ENCODE assay signal across 21 mouse cellular contexts in the genomic region with DNA sequence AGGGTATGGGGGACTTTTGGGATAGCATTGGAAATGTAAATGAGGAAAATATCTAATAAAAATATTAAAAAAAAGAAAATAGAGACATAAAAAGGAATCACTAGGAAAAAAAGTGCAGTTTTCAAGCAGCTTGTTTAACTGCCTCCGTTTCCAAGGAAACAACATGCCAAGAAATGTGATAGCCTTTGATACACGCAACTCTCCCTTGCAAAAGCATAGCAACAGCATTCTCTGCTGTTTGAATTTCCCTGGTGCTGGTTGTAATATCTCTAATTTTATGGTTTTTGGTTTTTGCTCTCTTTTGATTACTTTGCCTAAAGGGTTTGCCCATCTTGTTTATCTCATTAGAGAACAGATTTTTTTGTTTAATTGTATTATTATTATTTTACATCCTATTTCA. TPM values are rescaled to one million over a fixed set of nuclear protein-coding genes. Genes with fewer than 3 reads are reported as not detected.
DNase-seq lines count a peak whose midpoint lies in the region; ATAC-seq and TF ChIP-seq lines count a peak whose summit lies in the region.
"Had no signal": no experiment of that assay in that cellular context is flagged by ENCODE, and none has a peak within 500 bp of the region (broad histone marks: within the 10 kb centered on the region; RNA-seq: fewer than 3 reads in every experiment).

No protein-coding gene starts in this region.

- no peak for TF ChIP-seq CTCF in kidney, postnatal 0 days (IDR thresholded peaks at IDR 0.05; ENCODE audit: low read depth)

- no peak overlapping the region for H3K4me2 ChIP-seq in forebrain, embryonic 14.5 days (ENCODE audit: low read length)
- H3K4me2 ChIP-seq in forebrain, embryonic 11.5 days (ENCODE audit: low read depth, low read length, severe bottlenecking) = no peak overlapping the region
- H3K4me2 ChIP-seq in kidney, postnatal 0 days (ENCODE audit: low read length) = no peak overlapping the region
- no peak overlapping the region for H3K4me2 ChIP-seq in kidney, embryonic 16.5 days (replicated peaks; ENCODE audit: low read depth, low read length)
- H3K4me2 ChIP-seq in midbrain, embryonic 11.5 days = no peak overlapping the region
- H3K4me2 ChIP-seq in midbrain, embryonic 13.5 days (replicated peaks) = no peak overlapping the region
- H3K4me2 ChIP-seq in embryonic facial prominence, embryonic 14.5 days (ENCODE audit: low read depth, low read length) = no peak overlapping the region
- H3K4me2 ChIP-seq: embryonic facial prominence, embryonic 12.5 days; forebrain, embryonic 13.5 days; heart, embryonic 12.5 days; hindbrain, embryonic 14.5 days had no signal

- no peaks in the 10 kb centered on the region for H3K4me1 ChIP-seq in forebrain, embryonic 14.5 days (ENCODE audit: control insufficient read depth, insufficient read depth, low read length)
- H3K4me1 ChIP-seq in forebrain, embryonic 11.5 days (replicated peaks; ENCODE audit: control insufficient read depth, insufficient read depth, low read length) = no peaks in the 10 kb centered on the region
- H3K4me1 ChIP-seq in kidney, postnatal 0 days (replicated peaks; ENCODE audit: insufficient read depth, low read length) = no peaks in the 10 kb centered on the region
- H3K4me1 ChIP-seq in kidney, embryonic 16.5 days (ENCODE audit: insufficient read depth, low read length) = no peaks in the 10 kb centered on the region
- H3K4me1 ChIP-seq in midbrain, embryonic 11.5 days (ENCODE audit: control insufficient read depth, insufficient read depth, low read length) = no peaks in the 10 kb centered on the region
- H3K4me1 ChIP-seq in midbrain, embryonic 13.5 days (replicated peaks) = no peaks in the 10 kb centered on the region
- no peaks in the 10 kb centered on the region for H3K4me1 ChIP-seq in embryonic facial prominence, embryonic 14.5 days (ENCODE audit: control insufficient read depth, insufficient read depth, low read length)
- H3K4me1 ChIP-seq: embryonic facial prominence, embryonic 12.5 days; forebrain, embryonic 13.5 days; heart, embryonic 12.5 days; hindbrain, embryonic 10.5 days had no signal

- peak; percentile 11 for DNase-seq in forebrain, embryonic 14.5 days (ENCODE audit: low spot score)
- no peak for DNase-seq in forebrain, embryonic 11.5 days (ENCODE audit: low spot score)
- DNase-seq in kidney, postnatal 0 days (ENCODE audit: low spot score) = peak; percentile 32
- DNase-seq in midbrain, embryonic 11.5 days (ENCODE audit: low spot score, missing footprints) = peak; percentile 71
- peak; percentile 45 for DNase-seq in embryonic facial prominence, embryonic 14.5 days (ENCODE audit: low spot score)
- no peak for DNase-seq in ovary, postnatal 36 days (ENCODE audit: low spot score)
- DNase-seq: adrenal gland, adult 8-10 months; adrenal gland, postnatal 36 days; cerebellum, adult 18-20 months; cerebellum, adult 9-11 months; gastrocnemius, postnatal 10 days; heart, adult 18-20 months had no signal

- H3K9me3 ChIP-seq in forebrain, embryonic 14.5 days (replicated peaks; ENCODE audit: control insufficient read depth, low read length) = no peaks in the 10 kb centered on the region
- no peaks in the 10 kb centered on the region for H3K9me3 ChIP-seq in forebrain, embryonic 11.5 days (ENCODE audit: control insufficient read depth, low read length)
- no peaks in the 10 kb centered on the region for H3K9me3 ChIP-seq in kidney, postnatal 0 days (replicated peaks; ENCODE audit: low read length)
- H3K9me3 ChIP-seq in kidney, embryonic 16.5 days (ENCODE audit: low read length) = no peaks in the 10 kb centered on the region
- H3K9me3 ChIP-seq in midbrain, embryonic 11.5 days (ENCODE audit: control insufficient read depth, low read length) = no peaks in the 10 kb centered on the region
- H3K9me3 ChIP-seq in midbrain, embryonic 13.5 days = no peaks in the 10 kb centered on the region
- H3K9me3 ChIP-seq in embryonic facial prominence, embryonic 14.5 days (ENCODE audit: control insufficient read depth, low read length) = no peaks in the 10 kb centered on the region
- H3K9me3 ChIP-seq: embryonic facial prominence, embryonic 12.5 days; forebrain, embryonic 13.5 days; heart, embryonic 12.5 days; hindbrain, embryonic 10.5 days had no signal

- WGBS in forebrain, embryonic 14.5 days = 54% methylated on average over 2 of the region's 2 CpGs
- WGBS in forebrain, embryonic 11.5 days = 62% methylated on average over 2 of the region's 2 CpGs
- WGBS in kidney, postnatal 0 days = 34% methylated on average over 2 of the region's 2 CpGs
- WGBS in kidney, embryonic 16.5 days = 38% methylated on average over 2 of the region's 2 CpGs
- WGBS in midbrain, embryonic 11.5 days = 57% methylated on average over 2 of the region's 2 CpGs
- 58% methylated on average over 2 of the region's 2 CpGs for WGBS in midbrain, embryonic 13.5 days
- WGBS in embryonic facial prominence, embryonic 14.5 days = 33% methylated on average over 2 of the region's 2 CpGs

- H3K36me3 ChIP-seq in forebrain, embryonic 14.5 days (ENCODE audit: control insufficient read depth, insufficient read depth, low read length) = no peaks in the 10 kb centered on the region
- H3K36me3 ChIP-seq in forebrain, embryonic 11.5 days (ENCODE audit: control insufficient read depth, insufficient read depth, low read length) = no peaks in the 10 kb centered on the region
- no peaks in the 10 kb centered on the region for H3K36me3 ChIP-seq in kidney, postnatal 0 days (ENCODE audit: insufficient read depth, low read length)
- no peaks in the 10 kb centered on the region for H3K36me3 ChIP-seq in kidney, embryonic 16.5 days (ENCODE audit: insufficient read depth, low read length)
- no peaks in the 10 kb centered on the region for H3K36me3 ChIP-seq in midbrain, embryonic 11.5 days (ENCODE audit: control insufficient read depth, insufficient read depth, low read length)
- no peaks in the 10 kb centered on the region for H3K36me3 ChIP-seq in midbrain, embryonic 13.5 days
- no peaks in the 10 kb centered on the region for H3K36me3 ChIP-seq in embryonic facial prominence, embryonic 14.5 days (ENCODE audit: control insufficient read depth, insufficient read depth, low read length)
- H3K36me3 ChIP-seq: embryonic facial prominence, embryonic 12.5 days; heart, embryonic 12.5 days; hindbrain, embryonic 10.5 days had no signal

- H3K9ac ChIP-seq in forebrain, embryonic 14.5 days (ENCODE audit: low read length) = no peak overlapping the region
- no peak overlapping the region for H3K9ac ChIP-seq in forebrain, embryonic 11.5 days (ENCODE audit: low read length)
- no peak overlapping the region for H3K9ac ChIP-seq in kidney, postnatal 0 days (ENCODE audit: low read depth, low read length)
- no peak overlapping the region for H3K9ac ChIP-seq in kidney, embryonic 16.5 days (replicated peaks; ENCODE audit: low read length)
- H3K9ac ChIP-seq in midbrain, embryonic 11.5 days (ENCODE audit: low read length) = no peak overlapping the region
- no peak overlapping the region for H3K9ac ChIP-seq in midbrain, embryonic 13.5 days (replicated peaks)
- no peak overlapping the region for H3K9ac ChIP-seq in embryonic facial prominence, embryonic 14.5 days (ENCODE audit: low read depth, low read length)
- H3K9ac ChIP-seq: embryonic facial prominence, embryonic 12.5 days; forebrain, embryonic 13.5 days; heart, embryonic 12.5 days; hindbrain, embryonic 14.5 days had no signal

- no peak overlapping the region for H3K4me3 ChIP-seq in forebrain, embryonic 14.5 days (ENCODE audit: low read depth, low read length)
- no peak overlapping the region for H3K4me3 ChIP-seq in forebrain, embryonic 11.5 days (ENCODE audit: low read depth, low read length)
- no peak overlapping the region for H3K4me3 ChIP-seq in kidney, postnatal 0 days (replicated peaks; ENCODE audit: low read depth, low read length)
- H3K4me3 ChIP-seq in kidney, embryonic 16.5 days (ENCODE audit: low read length) = no peak overlapping the region
- H3K4me3 ChIP-seq in midbrain, embryonic 11.5 days (ENCODE audit: low read depth, low read length) = no peak overlapping the region
- no peak overlapping the region for H3K4me3 ChIP-seq in midbrain, embryonic 13.5 days (replicated peaks)
- H3K4me3 ChIP-seq in embryonic facial prominence, embryonic 14.5 days (ENCODE audit: low read depth, low read length) = no peak overlapping the region
- H3K4me3 ChIP-seq: embryonic facial prominence, embryonic 12.5 days; forebrain, embryonic 13.5 days; heart, embryonic 12.5 days; hindbrain, embryonic 10.5 days had no signal

- no peak for ATAC-seq in forebrain, embryonic 14.5 days
- no peak for ATAC-seq in forebrain, embryonic 11.5 days (replicated peaks; ENCODE audit: low FRiP score)
- no peak for ATAC-seq in kidney, postnatal 0 days (replicated peaks; ENCODE audit: low FRiP score, low read depth)
- ATAC-seq in kidney, embryonic 16.5 days (ENCODE audit: low FRiP score, low TSS enrichment) = no peak
- no peak for ATAC-seq in midbrain, embryonic 11.5 days (ENCODE audit: low FRiP score)
- no peak for ATAC-seq in midbrain, embryonic 13.5 days
- no peak for ATAC-seq in embryonic facial prominence, embryonic 14.5 days (ENCODE audit: low read depth)
- ATAC-seq: forebrain, embryonic 13.5 days; inflammation-experienced regulatory T-cells, adult 6 months; intestine, postnatal 0 days had no signal

- H3K27ac ChIP-seq in forebrain, embryonic 14.5 days (ENCODE audit: low read depth, low read length) = no peak overlapping the region
- no peak overlapping the region for H3K27ac ChIP-seq in forebrain, embryonic 11.5 days (ENCODE audit: low read depth, low read length)
- H3K27ac ChIP-seq in kidney, postnatal 0 days = no peak overlapping the region
- no peak overlapping the region for H3K27ac ChIP-seq in kidney, embryonic 16.5 days (ENCODE audit: low read length)
- no peak overlapping the region for H3K27ac ChIP-seq in midbrain, embryonic 11.5 days (ENCODE audit: low read depth, low read length)
- H3K27ac ChIP-seq in midbrain, embryonic 13.5 days = no peak overlapping the region
- H3K27ac ChIP-seq in embryonic facial prominence, embryonic 14.5 days (replicated peaks; ENCODE audit: low read depth, low read length) = no peak overlapping the region
- H3K27ac ChIP-seq: embryonic facial prominence, embryonic 12.5 days; forebrain, embryonic 13.5 days; hindbrain, embryonic 10.5 days; hindbrain, embryonic 14.5 days had no signal

- no peaks in the 10 kb centered on the region for H3K27me3 ChIP-seq in forebrain, embryonic 14.5 days (replicated peaks; ENCODE audit: control insufficient read depth, insufficient read depth, low read length)
- H3K27me3 ChIP-seq in forebrain, embryonic 11.5 days (ENCODE audit: control insufficient read depth, insufficient read depth, low read length) = no peaks in the 10 kb centered on the region
- no peaks in the 10 kb centered on the region for H3K27me3 ChIP-seq in kidney, postnatal 0 days (ENCODE audit: insufficient read depth, low read length)
- H3K27me3 ChIP-seq in kidney, embryonic 16.5 days (ENCODE audit: insufficient read depth, low read length) = no peaks in the 10 kb centered on the region
- no peaks in the 10 kb centered on the region for H3K27me3 ChIP-seq in midbrain, embryonic 11.5 days (ENCODE audit: control insufficient read depth, insufficient read depth, low read length)
- no peaks in the 10 kb centered on the region for H3K27me3 ChIP-seq in midbrain, embryonic 13.5 days
- no peaks in the 10 kb centered on the region for H3K27me3 ChIP-seq in embryonic facial prominence, embryonic 14.5 days (replicated peaks; ENCODE audit: control insufficient read depth, insufficient read depth, low read length)
- H3K27me3 ChIP-seq: embryonic facial prominence, embryonic 12.5 days; forebrain, embryonic 13.5 days; heart, embryonic 12.5 days had no signal

RNA-seq across cellular contexts. Expression of a gene that starts 10.3 kb away (rescaled TPM):
- 13.7 and 16.1 TPM in 2 replicates for polyA plus RNA-seq in forebrain, embryonic 14.5 days (2014; fragmentation: Nextera tagmentation; extraction: Ambion mirVana)
- 35.6 and 39.1 TPM in 2 replicates for polyA plus RNA-seq in forebrain, embryonic 11.5 days (2014; fragmentation: Nextera tagmentation; extraction: Ambion mirVana)
- polyA plus RNA-seq in kidney, postnatal 0 days (2015; fragmentation: Nextera tagmentation; extraction: Ambion mirVana) = 11.0 TPM in 2 replicates
- polyA plus RNA-seq in kidney, embryonic 16.5 days (2015; fragmentation: Nextera tagmentation; extraction: Ambion mirVana) = 19.8 and 24.3 TPM in 2 replicates
- 32.6 and 33.9 TPM in 2 replicates for polyA plus RNA-seq in midbrain, embryonic 11.5 days (2014; fragmentation: Nextera tagmentation; extraction: Ambion mirVana)
- polyA plus RNA-seq in midbrain, embryonic 13.5 days (2015; fragmentation: Nextera tagmentation; extraction: Ambion mirVana) = 16.5 and 17.9 TPM in 2 replicates
- polyA plus RNA-seq in embryonic facial prominence, embryonic 14.5 days (2014; fragmentation: Nextera tagmentation; extraction: Ambion mirVana) = 23.0 and 26.5 TPM in 2 replicates

Comparison
In these comparisons a context has a peak if more than half of its experiments do, and no peak if none do; other contexts are left out.
1. DNase-seq: peak in forebrain, embryonic 14.5 days (single experiment), kidney, postnatal 0 days (single experiment), midbrain, embryonic 11.5 days (single experiment) and embryonic facial prominence, embryonic 14.5 days (single experiment); none in forebrain, embryonic 11.5 days (single experiment) and ovary, postnatal 36 days (single experiment).